Comparison of ENCODE assay signal across 22 mouse cellular contexts in the genomic region with DNA sequence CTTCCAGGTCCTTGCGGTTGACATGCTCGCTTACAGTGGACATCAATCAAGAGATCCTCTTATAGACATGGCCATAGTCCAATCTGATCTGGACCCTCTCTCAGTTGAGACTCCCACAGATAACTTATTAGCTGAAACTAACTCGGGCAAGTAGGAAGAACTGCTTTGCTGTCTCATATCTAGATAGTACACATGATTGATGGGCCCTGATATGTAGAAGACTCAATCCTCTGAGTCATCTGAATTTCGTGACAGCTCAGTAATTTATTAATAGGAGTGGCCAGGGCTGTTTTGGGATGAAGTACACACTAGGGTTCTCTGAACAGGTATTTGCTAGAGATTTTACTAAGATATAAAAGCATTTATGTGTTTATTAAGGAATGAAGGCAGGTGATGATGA.
"Had no signal": no experiment of that assay in that cellular context is flagged by ENCODE, and none has a peak within 500 bp of the region (broad histone marks: within the 10 kb centered on the region; RNA-seq: fewer than 3 reads in every experiment).

No protein-coding gene starts in this region.

- H3K27ac ChIP-seq: heart, adult 2 months; heart, embryonic 15.5 days; hindbrain, embryonic 14.5 days; layer of hippocampus, adult 2 months; left cerebral cortex, adult 2 months; limb, embryonic 10.5 days; limb, embryonic 12.5 days; liver, embryonic 13.5 days; liver, embryonic 15.5 days had no signal

- DNase-seq: gastrocnemius, postnatal 14 days; gastrocnemius, postnatal 36 days; heart, adult 2 months; heart, postnatal 14 days; heart, postnatal 36 days; kidney, adult 18-20 months; kidney, adult 8-10 months; kidney, postnatal 10 days; kidney, postnatal 25 days; kidney, postnatal 4 days; liver; liver, embryonic 13.5 days had no signal

- H3K4me3 ChIP-seq: heart, adult 2 months; heart, embryonic 13.5 days; heart, embryonic 15.5 days; layer of hippocampus, adult 2 months; left cerebral cortex, adult 2 months; limb, embryonic 10.5 days; limb, embryonic 12.5 days; liver, embryonic 13.5 days; liver, embryonic 15.5 days had no signal

- H3K9me3 ChIP-seq: heart, embryonic 13.5 days; heart, embryonic 15.5 days; limb, embryonic 10.5 days; limb, embryonic 12.5 days; liver, embryonic 13.5 days; liver, embryonic 15.5 days had no signal

- H3K27me3 ChIP-seq: heart, embryonic 13.5 days; heart, embryonic 15.5 days; limb, embryonic 12.5 days; liver, embryonic 13.5 days; liver, embryonic 15.5 days had no signal

- H3K36me3 ChIP-seq: heart, embryonic 13.5 days; heart, embryonic 15.5 days; limb, embryonic 10.5 days; limb, embryonic 12.5 days; liver, embryonic 13.5 days; liver, embryonic 15.5 days had no signal

- H3K4me1 ChIP-seq: liver, embryonic 13.5 days; liver, embryonic 15.5 days had no signal

- H3K9ac ChIP-seq: heart, embryonic 13.5 days; heart, embryonic 15.5 days; hindbrain, embryonic 14.5 days; limb, embryonic 12.5 days; liver, embryonic 13.5 days; liver, embryonic 15.5 days had no signal

- H3K4me2 ChIP-seq: heart, embryonic 11.5 days; heart, embryonic 13.5 days; heart, embryonic 15.5 days; hindbrain, embryonic 14.5 days; limb, embryonic 12.5 days; liver, embryonic 11.5 days; liver, embryonic 13.5 days; liver, embryonic 15.5 days had no signal
